Mouse (Mus musculus): Measurements from ENCODE around the gene Aplf. TPM values are rescaled to one million over a fixed set of nuclear protein-coding genes. Genes with fewer than 3 reads are reported as not detected.

Aplf gene
- polyA plus RNA-seq, 1 experiment = 3.0 TPM

GRCm38 (mm10) chr6:87672661-87673060, 668 bp upstream of the Aplf start:
- Histone ChIP-seq H3K36me3 (ENCODE audit: control insufficient read depth, insufficient read depth, low read length) (no peaks in the 10 kb centered on the region), H3K4me1 (ENCODE audit: control insufficient read depth, insufficient read depth, insufficient read length, low read length) (no peaks in the 10 kb centered on the region), H3K4me3 (ENCODE audit: low read depth, low read length) (no peak overlapping the region), H3K27me3 (ENCODE audit: control insufficient read depth, insufficient read depth, low read length) (no peaks in the 10 kb centered on the region), H3K27ac (ENCODE audit: insufficient read depth, low read depth, low read length) (no peak overlapping the region)
- TF ChIP-seq CTCF (IDR thresholded peaks at IDR 0.05; ENCODE audit: extremely low read depth, insufficient read length, insufficient replicate concordance, low read depth, low read length) (no peak), POLR2A (IDR thresholded peaks at IDR 0.05; ENCODE audit: low read depth, low read length) (no peak)
- WGBS = 39% methylated on average over 4 of the region's 4 CpGs

GRCm38 (mm10) chr6:87671353-87671752, 640 bp downstream of the Aplf start:
- no peaks in the 10 kb centered on the region for H3K36me3 ChIP-seq (ENCODE audit: control insufficient read depth, insufficient read depth, low read length)
- H3K27me3 ChIP-seq (ENCODE audit: control insufficient read depth, insufficient read depth, low read length) = no peaks in the 10 kb centered on the region
- peak overlapping the region; percentile 48 for H3K27ac ChIP-seq (ENCODE audit: insufficient read depth, low read depth, low read length)
- no peaks in the 10 kb centered on the region for H3K4me1 ChIP-seq (ENCODE audit: control insufficient read depth, insufficient read depth, insufficient read length, low read length)
- no peak for TF ChIP-seq POLR2A (IDR thresholded peaks at IDR 0.05; ENCODE audit: low read depth, low read length)
- TF ChIP-seq CTCF (IDR thresholded peaks at IDR 0.05; ENCODE audit: extremely low read depth, insufficient read length, insufficient replicate concordance, low read depth, low read length) = no peak
- H3K4me3 ChIP-seq (ENCODE audit: low read depth, low read length) = peak overlapping the region; percentile 89
- WGBS = under 1% methylated on average over 8 of the region's 8 CpGs

GRCm38 (mm10) chr6:87669894-87670588, 2.0 kb downstream of the Aplf start:
- H3K4me1 ChIP-seq (ENCODE audit: control insufficient read depth, insufficient read depth, insufficient read length, low read length) = no peaks in the 10 kb centered on the region
- no peak overlapping the region for H3K27ac ChIP-seq (ENCODE audit: insufficient read depth, low read depth, low read length)
- 40% methylated on average over 7 of the region's 7 CpGs for WGBS
- H3K4me3 ChIP-seq (ENCODE audit: low read depth, low read length) = no peak overlapping the region
- H3K27me3 ChIP-seq (ENCODE audit: control insufficient read depth, insufficient read depth, low read length) = no peaks in the 10 kb centered on the region
- peaks cover 2% of the 10 kb centered on the region; the same call in 1 of the 2 replicates for H3K36me3 ChIP-seq (ENCODE audit: control insufficient read depth, insufficient read depth, low read length)
- TF ChIP-seq POLR2A (IDR thresholded peaks at IDR 0.05; ENCODE audit: low read depth, low read length) (no peak), CTCF (IDR thresholded peaks at IDR 0.05; ENCODE audit: extremely low read depth, insufficient read length, insufficient replicate concordance, low read depth, low read length) (no peak)

GRCm38 (mm10) chr6:87668733-87669132, 3.3 kb downstream of the Aplf start:
- no peak overlapping the region for H3K4me3 ChIP-seq (ENCODE audit: low read depth, low read length)
- 76% methylated on average over 3 of the region's 3 CpGs for WGBS
- TF ChIP-seq CTCF (IDR thresholded peaks at IDR 0.05; ENCODE audit: extremely low read depth, insufficient read length, insufficient replicate concordance, low read depth, low read length) = no peak
- no peak for TF ChIP-seq POLR2A (IDR thresholded peaks at IDR 0.05; ENCODE audit: low read depth, low read length)
- H3K27me3 ChIP-seq (ENCODE audit: control insufficient read depth, insufficient read depth, low read length) = no peaks in the 10 kb centered on the region
- H3K4me1 ChIP-seq (ENCODE audit: control insufficient read depth, insufficient read depth, insufficient read length, low read length) = no peaks in the 10 kb centered on the region
- peaks cover 2% of the 10 kb centered on the region; the same call in 1 of the 2 replicates for H3K36me3 ChIP-seq (ENCODE audit: control insufficient read depth, insufficient read depth, low read length)
- H3K27ac ChIP-seq (ENCODE audit: insufficient read depth, low read depth, low read length) = no peak overlapping the region

- TF ChIP-seq CTCF (IDR thresholded peaks at IDR 0.05; ENCODE audit: extremely low read depth, insufficient read length, insufficient replicate concordance, low read depth, low read length) (no peak), POLR2A (IDR thresholded peaks at IDR 0.05; ENCODE audit: low read depth, low read length) (no peak)
- Histone ChIP-seq H3K27ac (ENCODE audit: insufficient read depth, low read depth, low read length) (no peak overlapping the region), H3K36me3 (ENCODE audit: control insufficient read depth, insufficient read depth, low read length) (peaks cover 2% of the 10 kb centered on the region; the same call in 1 of the 2 replicates), H3K4me3 (ENCODE audit: low read depth, low read length) (no peak overlapping the region), H3K4me1 (ENCODE audit: control insufficient read depth, insufficient read depth, insufficient read length, low read length) (no peaks in the 10 kb centered on the region), H3K27me3 (ENCODE audit: control insufficient read depth, insufficient read depth, low read length) (no peaks in the 10 kb centered on the region)
- WGBS = 84% methylated on average over 8 of the region's 8 CpGs
Measured at GRCm38 (mm10) chr6:87667804-87668203, 4.2 kb downstream of the Aplf start.

GRCm38 (mm10) chr6:87663445-87663844, 8.5 kb downstream of the Aplf start:
- 89% methylated on average over 9 of the region's 9 CpGs for whole genome bisulfite sequencing
- Histone ChIP-seq H3K27me3 (ENCODE audit: control insufficient read depth, insufficient read depth, low read length) (no peaks in the 10 kb centered on the region), H3K4me1 (ENCODE audit: control insufficient read depth, insufficient read depth, insufficient read length, low read length) (no peaks in the 10 kb centered on the region), H3K4me3 (ENCODE audit: low read depth, low read length) (no peak overlapping the region), H3K36me3 (ENCODE audit: control insufficient read depth, insufficient read depth, low read length) (peaks cover 5% of the 10 kb centered on the region), H3K27ac (ENCODE audit: insufficient read depth, low read depth, low read length) (no peak overlapping the region)
- TF ChIP-seq POLR2A (IDR thresholded peaks at IDR 0.05; ENCODE audit: low read depth, low read length) (no peak), CTCF (IDR thresholded peaks at IDR 0.05; ENCODE audit: extremely low read depth, insufficient read length, insufficient replicate concordance, low read depth, low read length) (no peak)

- WGBS = 68% methylated on average over 6 of the region's 6 CpGs
- H3K36me3 ChIP-seq (ENCODE audit: control insufficient read depth, insufficient read depth, low read length) = peaks cover 6% of the 10 kb centered on the region
- no peak overlapping the region for H3K4me3 ChIP-seq (ENCODE audit: low read depth, low read length)
- no peak overlapping the region for H3K27ac ChIP-seq (ENCODE audit: insufficient read depth, low read depth, low read length)
- H3K4me1 ChIP-seq (ENCODE audit: control insufficient read depth, insufficient read depth, insufficient read length, low read length) = no peaks in the 10 kb centered on the region
- TF ChIP-seq CTCF (IDR thresholded peaks at IDR 0.05; ENCODE audit: extremely low read depth, insufficient read length, insufficient replicate concordance, low read depth, low read length) (no peak), POLR2A (IDR thresholded peaks at IDR 0.05; ENCODE audit: low read depth, low read length) (no peak)
- H3K27me3 ChIP-seq (ENCODE audit: control insufficient read depth, insufficient read depth, low read length) = no peaks in the 10 kb centered on the region
Measured at GRCm38 (mm10) chr6:87662197-87662596, 9.8 kb downstream of the Aplf start.
